Mouse (Mus musculus): ENCODE data around the gene Fubp3.

Gene Fubp3

GRCm38 (mm10) chr2:31633531-31633930 is 61.1 kb downstream of the Fubp3 start:
- DNase-seq (ENCODE audit: low spot score): no peak

- DNase-seq (ENCODE audit: low spot score): no peak
Observed at GRCm38 (mm10) chr2:31635281-31636137, 63.1 kb downstream of the Fubp3 start.

GRCm38 (mm10) chr2:31636138-31636741 is 63.8 kb downstream of the Fubp3 start:
- no peak for DNase-seq (ENCODE audit: low spot score)

- no peak for DNase-seq (ENCODE audit: low spot score)
Observed at GRCm38 (mm10) chr2:31636742-31637141, 64.3 kb downstream of the Fubp3 start.

GRCm38 (mm10) chr2:31637311-31637710 is 64.9 kb downstream of the Fubp3 start:
- no peak for DNase-seq (ENCODE audit: low spot score)

GRCm38 (mm10) chr2:31637807-31638206 is 65.4 kb downstream of the Fubp3 start:
- DNase-seq (ENCODE audit: low spot score): no peak

- DNase-seq (ENCODE audit: low spot score): no peak
Observed at GRCm38 (mm10) chr2:31638581-31639465, 66.4 kb downstream of the Fubp3 start.

- DNase-seq (ENCODE audit: low spot score): no peak
Observed at GRCm38 (mm10) chr2:31639466-31639760, 67.0 kb downstream of the Fubp3 start.

- no peak for DNase-seq (ENCODE audit: low spot score)
Observed at GRCm38 (mm10) chr2:31639901-31640608, 67.6 kb downstream of the Fubp3 start, which contains the start of gene Prdm12. TSS of gene Prdm12 (plus strand) at chr2:31640037.

- no peak for DNase-seq (ENCODE audit: low spot score)
Observed at GRCm38 (mm10) chr2:31640609-31641507, 68.4 kb downstream of the Fubp3 start.

GRCm38 (mm10) chr2:31641508-31641830 is 69.0 kb downstream of the Fubp3 start:
- DNase-seq (ENCODE audit: low spot score): no peak

GRCm38 (mm10) chr2:31641929-31642328 is 69.5 kb downstream of the Fubp3 start:
- no peak for DNase-seq (ENCODE audit: low spot score)

GRCm38 (mm10) chr2:31653971-31654853 is 81.8 kb downstream of the Fubp3 start:
- no peak for DNase-seq (ENCODE audit: low spot score)

GRCm38 (mm10) chr2:31654854-31655559 is 82.6 kb downstream of the Fubp3 start:
- peak; percentile 28 for DNase-seq (ENCODE audit: low spot score)

GRCm38 (mm10) chr2:31656374-31656773 is 83.9 kb downstream of the Fubp3 start:
- DNase-seq (ENCODE audit: low spot score): no peak

GRCm38 (mm10) chr2:31662939-31663803 is 90.7 kb downstream of the Fubp3 start:
- no peak for DNase-seq (ENCODE audit: low spot score)

GRCm38 (mm10) chr2:31663804-31664180 is 91.3 kb downstream of the Fubp3 start:
- DNase-seq (ENCODE audit: low spot score): no peak

Data from adipocyte (in vitro differentiated cells).